Mouse (Mus musculus) embryonic facial prominence, embryonic 14.5 days (tissue): ENCODE data around the gene Slc38a2. TPM values are rescaled to one million over a fixed set of nuclear protein-coding genes. Genes with fewer than 3 reads are reported as not detected.
A peak's percentile ranks its signal among the peaks of the same experiment; 100 is the strongest.

ENCODE experiments used
- ATAC-seq: fragments of 200-750 bp; cut with Nextera tagmentation; 2 replicates; pipeline ENCODE4 v1.8.0; 2017; ENCODE audit warnings: low read depth, moderate number of reproducible peaks, moderate TSS enrichment
- DNase-seq: peaks from one replicate; pipeline ENCODE4 v3.0.0-alpha.2; 2015; ENCODE audit warnings: low spot score
- H3K27ac ChIP-seq: fragments of 300-500 bp; sonication (generic); replicated peaks from 2 replicates; pipeline ENCODE4 v1.5.1; 2014; ENCODE audit warnings: low read depth, mild to moderate bottlenecking, low read length, moderate library complexity
- H3K27me3 ChIP-seq: fragments of 300-500 bp; sonication (generic); replicated peaks from 2 replicates; pipeline ENCODE4 v1.6.1; 2014; ENCODE audit warnings: low read length; ENCODE audit not compliant: control insufficient read depth, insufficient read depth
- H3K36me3 ChIP-seq: fragments of 300-500 bp; sonication (generic); 2 replicates; pipeline ENCODE4 v1.6.1; 2014; ENCODE audit warnings: low read length, mixed read lengths; ENCODE audit not compliant: control insufficient read depth, insufficient read depth
- H3K4me1 ChIP-seq: fragments of 300-500 bp; sonication (generic); 2 replicates; pipeline ENCODE4 v1.6.1; 2014; ENCODE audit warnings: antibody characterized with exemption, low read length; ENCODE audit not compliant: control insufficient read depth, insufficient read depth
- H3K4me2 ChIP-seq: fragments of 300-500 bp; sonication (generic); 2 replicates; pipeline ENCODE4 v1.6.1; 2014; ENCODE audit warnings: low read depth, mild to moderate bottlenecking, low read length, moderate library complexity, mixed read lengths
- H3K4me3 ChIP-seq: fragments of 300-500 bp; sonication (generic); 2 replicates; pipeline ENCODE4 v1.5.1; 2014; ENCODE audit warnings: low read depth, mild to moderate bottlenecking, low read length
- H3K9ac ChIP-seq: fragments of 300-500 bp; sonication (generic); 2 replicates; pipeline ENCODE4 v1.6.1; 2014; ENCODE audit warnings: low read depth, mild to moderate bottlenecking, low read length, moderate library complexity, mixed read lengths
- H3K9me3 ChIP-seq: fragments of 300-500 bp; sonication (generic); 2 replicates; pipeline ENCODE4 v1.6.1; 2016; ENCODE audit warnings: low read length; ENCODE audit not compliant: control insufficient read depth
- WGBS: fragments of 180-500 bp; shearing (Covaris S2); extraction: QIAGEN DNeasy Blood & Tissue Kit; methylation state at CpG from one replicate; pipeline ENCODE4 v1.1.7; 2014; 5-methylcytosine and 5-hydroxymethylcytosine counted together
- polyA plus RNA-seq: library from polyadenylated mRNA; unstranded; fragments of >200 nt; fragmentation: Nextera tagmentation; extraction: Ambion mirVana; gene quantifications from 2 replicates; pipeline ENCODE4 v1.2.1, GENCODE M21; 2014

Gene Slc38a2
- polyA plus RNA-seq, 1 experiment from 2014 or later = 147 TPM

DNA sequence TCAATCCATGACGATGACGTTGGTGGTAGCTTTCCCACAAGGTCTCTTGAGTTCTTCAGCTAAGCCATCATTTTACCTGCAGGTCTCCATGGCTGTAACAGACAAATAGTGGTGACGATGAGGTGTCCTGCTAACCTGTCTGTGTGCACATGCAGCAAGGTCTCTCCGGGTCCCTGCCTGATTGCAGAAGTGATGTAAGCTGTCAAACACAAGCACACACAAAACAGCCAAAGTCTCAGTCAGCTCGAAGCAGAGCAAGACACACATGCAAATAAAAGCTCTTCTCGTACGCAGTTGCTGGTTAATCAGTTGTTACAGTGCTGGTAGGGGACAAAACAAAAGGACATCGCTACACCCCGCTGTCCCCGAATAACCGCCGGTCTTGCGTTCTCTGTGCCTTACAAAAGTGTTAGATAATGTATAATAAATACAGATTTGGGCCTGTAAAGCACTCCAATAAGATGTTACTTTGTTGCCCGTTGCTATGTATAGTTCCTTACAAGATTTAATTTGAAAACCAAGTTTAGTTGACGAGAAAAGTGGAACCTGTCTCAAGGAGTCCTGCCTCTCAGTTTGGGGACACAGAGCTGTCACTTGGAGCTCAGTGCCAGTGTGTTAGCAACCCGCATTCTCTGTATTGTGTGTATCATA is 43.2 kb upstream of the Slc38a2 start:
- ATAC-seq (no peak), DNase-seq (no peak)
- no peak overlapping the region for H3K4me2 ChIP-seq
- no peaks in the 10 kb centered on the region for H3K27me3 ChIP-seq
- no peak overlapping the region for H3K9ac ChIP-seq
- H3K4me1 ChIP-seq = no peaks in the 10 kb centered on the region
- H3K4me3 ChIP-seq = no peak overlapping the region
- H3K36me3 ChIP-seq = no peaks in the 10 kb centered on the region
- 87% methylated on average over 16 of the region's 16 CpGs for WGBS
- H3K27ac ChIP-seq = no peak overlapping the region
- no peaks in the 10 kb centered on the region for H3K9me3 ChIP-seq

DNA sequence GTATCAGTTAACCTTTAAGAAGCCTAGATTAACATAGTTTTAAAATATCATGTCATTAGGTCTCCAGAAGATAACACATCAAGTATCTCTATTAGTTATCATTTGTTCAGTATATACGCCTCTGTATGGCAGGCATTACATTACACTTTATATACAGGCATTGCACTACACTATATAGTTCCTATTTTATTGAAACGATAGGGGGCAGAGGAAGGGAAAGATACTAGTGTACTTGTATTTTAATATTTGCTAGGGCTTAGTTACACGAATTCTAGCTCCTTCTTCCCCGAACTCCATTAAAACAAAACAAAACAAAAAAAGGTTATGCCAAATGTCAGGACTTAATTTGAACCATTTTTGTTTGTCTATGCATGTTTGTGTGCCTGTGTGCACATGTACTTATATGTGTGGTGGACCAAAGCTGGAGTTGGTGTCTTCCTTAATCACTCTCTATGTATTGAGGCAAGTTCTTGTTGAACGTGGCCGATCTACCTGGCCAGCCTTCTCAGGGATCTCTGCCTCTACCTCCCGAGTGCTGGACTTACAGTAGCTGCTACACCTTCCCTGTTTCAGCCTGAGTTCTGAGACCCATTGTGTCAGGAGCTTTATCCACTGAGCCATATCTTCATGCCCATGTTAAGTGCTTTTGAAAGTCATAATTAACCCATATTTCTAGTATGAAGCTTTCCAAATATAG is 41.5 kb upstream of the Slc38a2 start:
- ATAC-seq = no peak
- H3K9me3 ChIP-seq = no peaks in the 10 kb centered on the region
- no peak overlapping the region for H3K4me2 ChIP-seq
- DNase-seq = no peak
- no peaks in the 10 kb centered on the region for H3K4me1 ChIP-seq
- H3K27ac ChIP-seq = no peak overlapping the region
- H3K9ac ChIP-seq = no peak overlapping the region
- WGBS = 85% methylated on average over 7 of the region's 7 CpGs
- H3K4me3 ChIP-seq = no peak overlapping the region
- no peaks in the 10 kb centered on the region for H3K36me3 ChIP-seq
- no peaks in the 10 kb centered on the region for H3K27me3 ChIP-seq

DNA sequence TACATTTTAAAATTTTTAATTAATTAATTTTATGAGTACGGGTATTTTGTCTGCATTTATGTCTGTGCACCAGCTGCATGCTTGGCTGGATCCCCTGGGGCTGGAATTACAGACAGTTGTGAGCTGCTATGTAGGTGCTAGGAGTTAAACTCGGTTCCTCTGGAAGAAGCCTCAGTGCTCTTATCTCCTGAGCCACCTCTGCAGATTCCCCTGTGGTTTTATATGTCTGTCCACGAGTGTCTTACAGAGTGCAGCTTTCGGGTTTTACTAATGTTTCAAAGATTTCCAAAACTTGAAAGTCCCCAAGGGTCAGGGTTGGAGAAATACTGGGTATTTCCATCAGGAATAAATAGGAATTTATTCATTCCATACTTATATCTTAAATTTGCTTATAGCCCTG is 40.6 kb upstream of the Slc38a2 start:
- Histone ChIP-seq H3K27me3 (no peaks in the 10 kb centered on the region), H3K4me1 (no peaks in the 10 kb centered on the region), H3K27ac (no peak overlapping the region), H3K36me3 (no peaks in the 10 kb centered on the region), H3K9ac (no peak overlapping the region), H3K4me3 (no peak overlapping the region), H3K9me3 (no peaks in the 10 kb centered on the region), H3K4me2 (no peak overlapping the region)
- DNase-seq = no peak
- 67% methylated on average over 4 of the region's 4 CpGs for WGBS
- ATAC-seq = no peak

DNA sequence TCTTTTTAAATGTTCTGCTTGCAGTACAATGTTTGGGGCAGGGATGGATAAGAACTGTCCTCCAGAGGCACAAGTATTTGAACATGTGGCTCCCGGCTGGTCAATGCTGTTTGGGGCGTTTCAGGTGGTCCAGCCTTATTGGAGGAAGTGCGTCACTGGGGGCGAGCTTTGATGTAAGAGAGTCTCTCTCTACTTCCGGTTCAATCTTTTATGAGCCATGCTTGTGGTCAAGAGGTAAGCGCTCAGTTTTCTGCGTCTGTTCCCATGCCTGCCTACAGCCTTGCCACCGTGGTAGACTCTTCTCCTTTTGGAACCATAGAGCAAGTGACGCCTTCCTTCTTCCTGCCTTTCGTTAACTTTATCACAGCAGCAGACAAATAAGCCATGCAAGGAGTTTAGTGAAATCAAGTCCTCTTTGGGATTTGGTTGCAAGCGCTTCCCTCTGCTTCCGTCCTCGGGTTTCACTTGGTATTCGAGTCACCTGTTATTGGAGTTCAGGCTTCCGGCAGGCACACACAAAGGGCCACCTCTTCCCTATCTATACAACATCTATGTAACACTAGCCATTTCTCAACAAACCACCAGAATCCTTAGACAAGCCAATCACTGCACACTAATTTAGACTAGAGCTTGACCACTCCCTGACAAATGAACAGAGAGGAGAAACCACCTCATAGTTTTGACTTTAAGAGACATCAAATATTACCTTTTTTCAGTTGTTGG is 37.3 kb upstream of the Slc38a2 start:
- Histone ChIP-seq H3K9me3 (no peaks in the 10 kb centered on the region), H3K9ac (no peak overlapping the region), H3K36me3 (no peaks in the 10 kb centered on the region), H3K4me3 (no peak overlapping the region), H3K27me3 (no peaks in the 10 kb centered on the region), H3K4me1 (peaks cover 11% of the 10 kb centered on the region), H3K27ac (no peak overlapping the region), H3K4me2 (no peak overlapping the region)
- 74% methylated on average over 15 of the region's 15 CpGs for WGBS
- DNase-seq (no peak), ATAC-seq (no peak)

DNA sequence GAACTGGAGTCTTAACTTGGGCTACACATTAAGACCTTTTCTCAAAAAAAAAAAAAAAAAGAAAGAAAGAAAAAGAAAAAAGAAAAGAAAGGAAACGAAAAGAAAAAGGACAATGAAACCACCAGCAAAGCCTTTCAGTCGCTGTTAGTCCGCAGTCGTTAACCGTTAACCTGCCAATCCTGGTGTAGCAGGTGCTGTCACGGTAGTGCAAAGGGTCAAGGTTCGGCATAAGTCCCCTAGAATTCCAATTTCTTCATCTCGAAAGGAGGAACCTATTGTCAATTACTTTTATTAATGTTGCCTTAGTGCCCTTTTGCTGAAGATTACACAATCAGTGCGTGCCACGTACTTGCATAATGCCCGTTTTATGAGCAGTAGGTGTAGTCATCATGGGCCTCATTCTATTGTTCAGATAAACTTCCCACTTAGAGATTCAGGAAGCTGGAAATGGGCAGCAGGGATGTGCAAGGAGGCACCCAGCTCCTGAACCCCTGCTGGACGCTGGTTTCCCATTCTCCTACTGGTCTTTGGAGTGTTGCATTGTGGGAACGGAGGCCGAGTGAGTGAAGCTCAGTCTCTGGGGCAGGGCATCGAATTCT is 36.1 kb upstream of the Slc38a2 start:
- Histone ChIP-seq H3K4me3 (no peak overlapping the region), H3K4me2 (no peak overlapping the region), H3K9me3 (no peaks in the 10 kb centered on the region), H3K27ac (no peak overlapping the region), H3K9ac (no peak overlapping the region), H3K4me1 (peaks cover 11% of the 10 kb centered on the region), H3K36me3 (no peaks in the 10 kb centered on the region), H3K27me3 (no peaks in the 10 kb centered on the region)
- no peak for ATAC-seq
- no peak for DNase-seq
- 83% methylated on average over 15 of the region's 15 CpGs for WGBS

DNA sequence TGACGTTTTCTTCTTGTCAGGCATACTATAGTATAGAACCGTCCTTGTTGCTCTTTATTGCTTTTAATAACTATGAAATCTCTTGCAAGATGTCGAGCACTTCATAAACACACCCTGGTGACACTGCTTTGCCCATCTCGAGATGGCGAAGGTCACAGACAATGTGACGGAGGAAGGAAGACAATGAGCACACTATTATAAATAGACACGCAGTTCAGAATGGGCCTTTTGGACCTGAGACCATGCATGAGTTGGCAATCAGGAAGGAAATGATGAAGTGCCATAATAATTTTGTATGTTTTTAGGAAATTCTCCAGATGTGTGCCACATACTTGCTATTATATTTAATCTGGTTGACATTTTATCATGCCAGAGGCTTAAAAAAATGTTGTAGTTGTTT is 34.9 kb upstream of the Slc38a2 start:
- Histone ChIP-seq H3K27ac (no peak overlapping the region), H3K4me3 (no peak overlapping the region), H3K36me3 (no peaks in the 10 kb centered on the region), H3K4me2 (no peak overlapping the region), H3K27me3 (no peaks in the 10 kb centered on the region), H3K4me1 (peaks cover 11% of the 10 kb centered on the region), H3K9me3 (no peaks in the 10 kb centered on the region), H3K9ac (no peak overlapping the region)
- no peak for DNase-seq
- WGBS = 67% methylated on average over 7 of the region's 7 CpGs
- ATAC-seq = no peak

DNA sequence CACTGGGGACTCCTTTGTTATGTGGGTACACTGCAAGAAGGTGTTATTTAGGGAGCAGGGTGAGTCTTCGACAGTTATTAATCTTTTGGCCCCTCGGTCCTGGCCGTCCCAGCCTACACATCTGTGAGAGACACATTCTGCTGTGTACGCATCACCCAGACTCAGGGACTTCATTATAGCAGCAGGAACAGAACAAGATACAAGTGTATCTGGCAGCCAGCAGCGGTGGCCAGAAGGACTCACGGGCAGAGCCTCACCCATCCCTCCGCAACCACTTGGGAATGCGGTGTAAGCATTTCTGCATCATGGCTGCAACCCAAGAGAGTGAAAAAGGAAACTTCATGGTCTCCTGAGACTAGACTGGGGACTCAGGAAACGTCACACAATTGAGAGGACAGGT is 30.9 kb upstream of the Slc38a2 start:
- H3K9ac ChIP-seq = no peak overlapping the region
- ATAC-seq (no peak), DNase-seq (no peak)
- H3K4me1 ChIP-seq = peaks cover 16% of the 10 kb centered on the region
- no peaks in the 10 kb centered on the region for H3K36me3 ChIP-seq
- H3K27ac ChIP-seq = no peak overlapping the region
- H3K4me2 ChIP-seq = no peak overlapping the region
- no peak overlapping the region for H3K4me3 ChIP-seq
- WGBS = 87% methylated on average over 9 of the region's 9 CpGs
- no peaks in the 10 kb centered on the region for H3K27me3 ChIP-seq
- H3K9me3 ChIP-seq = no peaks in the 10 kb centered on the region

DNA sequence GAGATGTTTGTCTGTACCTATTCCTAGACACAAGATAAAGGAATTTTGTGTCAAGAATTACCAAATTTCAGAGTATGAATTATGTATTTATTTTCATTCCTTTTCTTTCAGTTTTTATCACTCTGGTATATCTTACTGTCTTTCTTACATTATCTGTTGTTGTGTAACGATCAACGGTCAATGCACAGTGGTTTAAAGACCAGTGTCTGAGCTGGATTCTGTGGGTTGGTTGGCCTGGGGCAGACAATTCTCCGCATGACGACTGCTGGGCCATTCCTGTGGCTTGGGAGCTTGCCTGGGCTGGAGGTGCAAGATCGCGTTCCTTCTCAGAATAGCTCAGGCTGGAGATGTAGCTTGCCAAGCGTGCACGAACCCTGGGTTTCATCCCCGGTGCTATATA is 30.3 kb upstream of the Slc38a2 start:
- no peak for ATAC-seq
- Histone ChIP-seq H3K9ac (no peak overlapping the region), H3K27ac (no peak overlapping the region), H3K4me3 (no peak overlapping the region), H3K36me3 (no peaks in the 10 kb centered on the region), H3K9me3 (no peaks in the 10 kb centered on the region), H3K4me1 (peaks cover 16% of the 10 kb centered on the region), H3K27me3 (no peaks in the 10 kb centered on the region), H3K4me2 (no peak overlapping the region)
- 66% methylated on average over 9 of the region's 9 CpGs for WGBS
- DNase-seq = peak; percentile 73
